Mouse (Mus musculus): Measurements from ENCODE around the gene Chl1.

DNA sequence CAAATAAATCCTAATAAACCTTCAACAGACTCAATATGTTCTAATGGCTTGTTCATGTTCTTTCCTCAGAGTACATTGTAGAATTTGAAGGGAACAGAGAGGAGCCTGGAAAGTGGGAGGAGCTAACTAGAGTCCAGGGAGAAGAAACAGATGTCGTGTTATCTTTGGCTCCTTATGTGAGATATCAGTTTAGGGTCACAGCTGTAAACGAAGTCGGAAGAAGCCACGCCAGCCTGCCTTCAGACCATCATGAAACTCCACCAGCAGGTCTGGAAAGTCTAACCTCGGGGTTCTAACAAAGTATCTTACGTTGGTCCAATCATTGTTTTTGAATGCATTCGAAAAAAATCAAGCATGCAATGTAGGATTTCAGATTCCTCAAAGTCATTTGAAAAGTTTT is 189.9 kb downstream of the Chl1 start:
- TF ChIP-seq POLR2A (IDR thresholded peaks at IDR 0.05; ENCODE audit: insufficient read depth, low read length) (no peak), CTCF (IDR thresholded peaks at IDR 0.05; ENCODE audit: low read depth, low read length) (no peak), EP300 (IDR thresholded peaks at IDR 0.05; ENCODE audit: insufficient read depth, low read depth, low read length) (no peak)

Measured in ES-Bruce4 (cell line).